Mouse (Mus musculus) stomach, postnatal 0 days (tissue): Measurements from ENCODE around the gene Gna11.

ENCODE experiments used
- CTCF ChIP-seq: IDR thresholded peaks from 2 replicates; pipeline ENCODE4 v1.5.1; 2016; ENCODE audit warnings: antibody characterized with exemption, low read depth, mild to moderate bottlenecking, moderate library complexity
- EP300 ChIP-seq: optimal IDR thresholded peaks from 2 replicates; pipeline ENCODE3; 2016; ENCODE audit warnings: antibody characterized with exemption

GRCm38 (mm10) chr10:81559163-81559626 is 14.2 kb upstream of the Gna11 start, which contains the start of gene Aes:
- no peak for TF ChIP-seq CTCF
- TF ChIP-seq EP300: no peak
